Mouse (Mus musculus): ENCODE data around the gene Ndufc1.
"Not testable (repeated sequence)": the region's sequence is repeated elsewhere in the genome, so short reads cannot be mapped to it uniquely, and the experiment has no call there.

Gene Ndufc1

DNA sequence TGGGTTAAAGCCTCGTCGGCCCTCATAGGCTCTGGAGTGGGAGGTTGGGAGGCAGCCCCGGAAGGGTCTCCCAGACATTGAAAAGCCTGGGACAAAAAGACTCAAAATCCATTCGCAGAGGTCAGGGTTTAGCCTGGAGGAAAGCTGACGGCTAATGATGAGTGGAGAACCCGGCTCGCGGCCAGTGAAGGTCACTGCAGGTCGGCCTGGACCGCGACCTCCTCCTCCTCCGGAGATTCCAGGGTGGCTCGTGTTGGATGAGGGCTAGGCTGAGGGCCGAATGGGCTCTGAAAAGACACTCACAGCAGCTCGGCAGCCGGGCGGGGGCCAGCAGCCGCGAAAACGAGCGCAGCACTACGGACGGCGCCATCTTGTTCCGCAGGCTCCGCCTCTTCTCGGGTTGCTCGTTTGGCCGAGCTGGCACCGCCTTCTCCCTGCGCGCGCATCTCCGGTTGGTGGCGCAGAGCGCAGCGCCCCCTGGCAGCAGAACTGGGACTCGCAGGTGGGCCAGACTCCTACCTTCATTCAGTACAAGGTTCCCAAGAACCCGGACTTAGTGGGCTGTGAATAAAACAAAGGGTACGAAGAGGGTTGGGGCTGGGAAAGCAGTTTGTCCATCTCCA is at the start of gene Ndufc1:
Gene Ndufc1, minus strand, starts transcription at position 428 of the 623 bp plus-strand sequence.
- peak; percentile 90 for DNase-seq (ENCODE audit: low read depth)

DNA sequence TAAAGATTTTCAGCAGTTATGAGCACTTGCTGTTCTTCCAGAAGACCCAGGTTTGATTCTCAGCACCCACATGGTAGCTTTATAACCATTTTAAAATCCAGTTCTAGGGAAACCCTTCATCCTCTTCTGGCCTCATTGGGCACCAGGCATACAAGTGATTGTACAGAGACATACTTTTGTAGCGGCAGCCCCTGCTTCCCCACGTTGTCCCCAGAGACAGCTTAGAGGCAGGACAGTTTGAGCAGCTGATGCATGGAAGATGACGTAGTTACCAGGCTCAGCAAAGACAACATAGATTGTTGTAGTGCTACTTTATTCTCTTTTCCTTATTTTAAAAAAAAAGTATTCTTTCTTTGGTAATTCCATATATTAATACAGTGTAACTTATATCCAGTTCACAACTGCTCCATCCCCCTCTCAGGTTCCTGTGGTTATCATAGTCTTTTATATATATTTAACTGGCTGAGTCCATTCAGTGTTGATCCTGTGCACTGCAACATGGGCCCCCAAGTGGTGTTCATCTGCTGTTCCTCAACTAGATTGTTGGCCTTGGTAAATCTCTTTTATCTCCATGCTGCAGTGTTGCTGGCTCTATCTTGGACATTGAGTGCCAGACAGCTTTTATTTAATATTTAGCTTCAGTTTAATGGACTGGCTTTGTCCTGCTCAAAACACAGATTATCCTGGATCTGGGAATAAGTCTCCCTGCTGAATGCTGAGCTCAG is 26.2 kb upstream of the Ndufc1 start:
- no peak for DNase-seq (ENCODE audit: low read depth)

- not testable (repeated sequence) for DNase-seq (ENCODE audit: low read depth)
Measured at GRCm38 (mm10) chr3:51434364-51434763, 25.6 kb upstream of the Ndufc1 start.

DNA sequence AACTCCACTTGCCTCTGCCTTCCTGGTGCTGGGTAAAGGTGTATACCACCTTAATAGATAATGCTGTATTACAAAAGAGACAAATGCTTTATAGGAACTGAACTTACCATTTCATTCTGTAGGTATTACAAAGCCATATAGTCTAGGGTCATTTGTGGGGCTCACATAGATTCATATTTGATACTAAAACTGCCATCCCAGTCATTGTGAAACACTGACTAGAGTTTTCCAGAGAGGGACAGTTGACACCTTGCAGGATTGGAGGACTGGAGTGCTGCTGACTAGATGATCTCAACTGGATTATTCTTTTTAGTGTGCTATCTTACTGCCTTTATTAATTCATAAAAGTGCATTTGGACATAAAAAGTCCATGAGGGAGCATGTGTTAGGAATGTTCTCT is 16.6 kb upstream of the Ndufc1 start:
- DNase-seq (ENCODE audit: low read depth) = no peak

GRCm38 (mm10) chr3:51421921-51422320 is 13.1 kb upstream of the Ndufc1 start:
- DNase-seq (ENCODE audit: low read depth) = no peak

- no peak for DNase-seq (ENCODE audit: low read depth)
Measured at GRCm38 (mm10) chr3:51417966-51418365, 9.2 kb upstream of the Ndufc1 start.

DNA sequence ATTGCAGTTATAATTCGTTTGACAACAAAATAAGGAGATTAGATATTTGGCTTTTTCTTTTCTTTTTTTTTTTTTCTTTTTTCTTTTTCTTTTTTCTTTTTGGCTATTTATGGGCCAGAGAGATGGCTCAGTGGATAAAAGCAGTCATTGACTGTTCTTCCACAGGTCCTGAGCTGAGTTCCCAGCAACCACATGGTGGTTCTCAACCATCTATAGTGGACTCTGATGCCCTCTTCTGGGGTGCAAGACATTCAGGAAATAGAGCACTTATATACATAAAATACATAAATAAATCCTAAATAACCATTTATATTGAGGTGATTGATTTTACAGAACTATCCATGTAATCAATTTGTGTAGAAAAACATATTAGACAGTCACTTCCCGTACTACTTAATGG is 8.7 kb upstream of the Ndufc1 start:
- no peak for DNase-seq (ENCODE audit: low read depth)

DNA sequence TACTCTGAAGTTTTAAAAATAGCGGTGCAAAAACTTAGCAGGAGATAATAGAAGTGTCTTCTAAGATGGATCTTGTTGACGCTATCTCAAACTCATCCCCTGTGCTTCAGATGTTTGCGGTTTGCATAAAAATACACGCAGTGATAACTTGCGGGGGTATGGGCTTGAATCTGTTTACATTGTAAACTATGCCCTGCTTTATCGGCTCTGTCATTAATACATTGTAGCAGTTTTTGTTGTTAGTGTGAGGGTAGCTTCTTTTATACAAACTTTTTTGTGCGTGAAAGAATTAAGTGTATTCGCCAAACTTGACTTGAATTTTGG is 8.3 kb upstream of the Ndufc1 start:
- no peak for DNase-seq (ENCODE audit: low read depth)

GRCm38 (mm10) chr3:51416364-51417134 is 7.8 kb upstream of the Ndufc1 start:
- no peak for DNase-seq (ENCODE audit: low read depth)

DNA sequence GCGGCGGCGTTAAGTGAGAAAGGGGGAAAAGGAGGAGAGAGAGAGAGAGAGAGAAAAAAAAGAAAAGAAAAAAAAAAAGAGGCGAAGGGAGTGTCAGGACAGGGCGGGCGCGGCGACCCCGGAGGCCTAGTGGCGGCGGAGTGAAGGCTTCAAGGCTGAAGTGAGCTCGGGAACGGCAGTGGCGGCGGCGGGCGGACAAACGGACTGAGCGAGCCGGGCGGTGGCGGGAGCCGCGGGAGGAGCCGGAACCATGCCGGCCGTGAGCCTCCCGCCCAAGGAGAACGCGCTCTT is 7.2 kb upstream of the Ndufc1 start:
- DNase-seq (ENCODE audit: low read depth) = no peak

- DNase-seq (ENCODE audit: low read depth) = peak; percentile 91
Measured at GRCm38 (mm10) chr3:51415098-51416072, 6.6 kb upstream of the Ndufc1 start, which contains the start of gene Naa15. Naa15 (plus strand) TSS chr3:51415148.

GRCm38 (mm10) chr3:51413276-51413675 is 4.5 kb upstream of the Ndufc1 start:
- no peak for DNase-seq (ENCODE audit: low read depth)

- no peak for DNase-seq (ENCODE audit: low read depth)
Measured at GRCm38 (mm10) chr3:51412457-51412856, 3.7 kb upstream of the Ndufc1 start.

DNA sequence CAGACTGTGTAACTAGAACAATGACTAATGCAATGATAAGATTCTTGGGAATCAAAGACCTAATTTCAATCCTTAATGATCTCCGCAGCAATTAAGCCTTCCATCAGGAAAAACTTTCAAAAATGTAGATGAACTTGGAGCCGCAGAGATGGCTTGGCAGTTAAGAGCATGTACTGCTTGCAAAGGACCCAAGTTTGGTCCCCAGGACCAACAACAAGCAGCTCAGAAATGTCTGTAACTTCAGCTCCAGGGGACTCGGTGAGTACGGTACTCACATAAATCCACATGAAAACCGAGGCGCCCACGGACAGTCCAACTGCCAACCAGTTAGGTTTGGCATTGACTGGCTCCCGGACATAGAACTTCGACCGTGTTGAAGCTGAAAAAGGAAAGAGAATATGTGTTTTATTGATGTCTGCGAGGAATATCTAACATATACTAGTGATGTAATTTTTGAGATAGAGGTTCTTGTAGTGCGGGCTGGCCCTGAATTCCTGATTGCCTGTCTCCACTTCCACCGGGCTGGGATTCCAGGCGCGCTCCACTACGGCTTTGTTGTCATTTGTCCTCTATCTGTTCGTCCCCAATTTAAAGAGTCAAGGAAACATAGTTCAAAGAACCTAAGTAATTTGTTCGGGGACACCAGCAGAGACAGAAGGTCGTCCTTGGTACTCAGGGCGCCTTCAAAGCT is 773 bp downstream of the Ndufc1 start:
- DNase-seq (ENCODE audit: low read depth) = no peak

DNA sequence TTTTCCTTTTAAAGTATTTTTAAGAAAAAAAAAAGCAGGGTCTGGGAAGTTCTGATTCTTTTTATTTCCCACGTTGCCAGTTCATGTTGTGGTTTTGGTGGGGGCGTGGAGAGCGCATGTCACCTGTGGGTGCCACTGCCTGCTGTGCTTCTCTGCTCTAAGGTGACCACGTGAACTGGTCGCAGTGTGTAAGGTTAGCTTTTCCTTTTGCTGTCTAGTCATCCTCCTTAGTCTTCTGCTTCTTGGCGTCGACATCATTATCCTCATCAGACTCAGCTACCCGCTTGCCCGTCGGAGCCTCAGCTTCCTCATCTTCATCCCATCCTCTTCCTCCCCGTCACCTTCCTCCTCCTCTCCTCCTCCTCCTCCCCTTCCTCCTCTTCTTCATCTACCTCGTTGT is 6.2 kb downstream of the Ndufc1 start:
- no peak for DNase-seq (ENCODE audit: low read depth)

- DNase-seq (ENCODE audit: low read depth) = not testable (repeated sequence)
Measured at GRCm38 (mm10) chr3:51402054-51402453, 6.7 kb downstream of the Ndufc1 start.

DNA sequence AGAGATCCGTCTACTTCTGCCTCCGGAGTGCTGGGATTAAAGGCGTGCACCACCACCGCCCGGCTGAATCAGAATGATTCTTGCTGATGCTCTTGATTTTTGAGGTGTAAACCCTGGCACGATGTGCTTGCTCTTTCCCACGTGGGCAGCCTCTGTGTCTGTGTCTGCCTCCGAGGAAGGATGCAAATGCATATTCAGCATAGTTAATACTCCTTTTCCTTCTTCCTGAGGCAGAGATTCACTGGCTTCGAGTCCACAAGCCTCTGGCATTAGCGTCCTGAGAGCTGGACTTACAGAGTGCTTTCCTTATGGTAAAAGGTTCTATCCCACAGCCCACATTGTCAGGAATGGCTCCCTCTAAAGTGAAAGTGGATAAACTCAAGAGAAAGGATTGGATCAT is 8.1 kb downstream of the Ndufc1 start:
- DNase-seq (ENCODE audit: low read depth) = no peak

- no peak for DNase-seq (ENCODE audit: low read depth)
Measured at GRCm38 (mm10) chr3:51399531-51399930, 9.3 kb downstream of the Ndufc1 start.

GRCm38 (mm10) chr3:51398667-51399066 is 10.1 kb downstream of the Ndufc1 start:
- no peak for DNase-seq (ENCODE audit: low read depth)

DNA sequence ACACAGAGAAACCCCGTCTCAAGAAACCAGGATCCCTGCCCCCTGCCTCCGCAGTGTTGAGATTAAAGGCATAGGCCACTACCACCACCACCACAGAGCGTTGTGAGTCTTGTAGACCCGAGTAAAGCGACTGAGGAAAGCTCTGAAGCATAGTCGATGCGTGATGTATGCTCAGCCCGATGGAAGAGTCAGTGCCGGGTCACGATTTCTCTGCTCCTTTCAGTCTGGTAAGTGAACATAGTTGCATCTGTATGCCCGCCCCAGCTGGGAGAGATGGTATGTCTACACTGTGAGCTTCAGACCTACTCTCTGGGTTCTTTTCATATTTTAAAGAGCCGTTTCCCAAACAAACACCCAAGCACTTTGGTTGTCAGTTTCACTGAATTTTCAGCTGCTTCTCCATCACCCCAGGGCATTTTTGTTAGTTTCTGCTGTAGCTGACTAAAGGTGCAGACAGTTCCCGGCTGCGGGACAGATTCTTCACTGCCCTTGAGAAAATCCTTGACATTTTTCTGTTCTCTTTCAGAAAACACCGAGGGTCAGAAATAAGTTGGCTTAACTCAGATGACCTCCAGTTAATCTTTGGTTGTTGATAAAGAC is 11.0 kb downstream of the Ndufc1 start:
- DNase-seq (ENCODE audit: low read depth) = no peak
